ENCODE assay signal across 13 mouse cellular contexts in genomic region chr4:129510723-129511412, GRCm38 (mm10). TPM values are rescaled to one million over a fixed set of nuclear protein-coding genes. Genes with fewer than 3 reads are reported as not detected.
DNase-seq lines count a peak whose midpoint lies in the region; ATAC-seq lines count a peak whose summit lies in the region.
"Had no signal": no experiment of that assay in that cellular context is flagged by ENCODE, and none has a peak within 500 bp of the region (broad histone marks: within the 10 kb centered on the region; RNA-seq: fewer than 3 reads in every experiment).

No protein-coding gene starts in this region.

- H3K27me3 ChIP-seq in heart, embryonic 10.5 days (ENCODE audit: insufficient read depth, poor library complexity, severe bottlenecking): no peaks in the 10 kb centered on the region
- H3K27me3 ChIP-seq in heart, embryonic 12.5 days (replicated peaks): no peaks in the 10 kb centered on the region
- H3K27me3 ChIP-seq in embryonic facial prominence, embryonic 12.5 days: no peaks in the 10 kb centered on the region
- no peaks in the 10 kb centered on the region for H3K27me3 ChIP-seq in limb, embryonic 12.5 days

- H3K9me3 ChIP-seq in heart, embryonic 10.5 days: no peaks in the 10 kb centered on the region
- H3K9me3 ChIP-seq in heart, embryonic 12.5 days (replicated peaks): no peaks in the 10 kb centered on the region
- no peaks in the 10 kb centered on the region for H3K9me3 ChIP-seq in embryonic facial prominence, embryonic 12.5 days
- no peaks in the 10 kb centered on the region for H3K9me3 ChIP-seq in limb, embryonic 12.5 days

- 57% methylated on average over 6 of the region's 6 CpGs for WGBS in heart, embryonic 10.5 days
- WGBS in heart, embryonic 12.5 days: 64% methylated on average over 6 of the region's 6 CpGs
- WGBS in embryonic facial prominence, embryonic 12.5 days: 34% methylated on average over 6 of the region's 6 CpGs
- WGBS in limb, embryonic 12.5 days: 65% methylated on average over 6 of the region's 6 CpGs

- peaks cover 48% of the 10 kb centered on the region for H3K4me1 ChIP-seq in heart, embryonic 10.5 days
- H3K4me1 ChIP-seq in heart, embryonic 12.5 days (replicated peaks): peaks cover 47% of the 10 kb centered on the region
- H3K4me1 ChIP-seq in embryonic facial prominence, embryonic 12.5 days: peaks cover 43% of the 10 kb centered on the region
- peaks cover 38% of the 10 kb centered on the region for H3K4me1 ChIP-seq in limb, embryonic 12.5 days (replicated peaks)

- H3K36me3 ChIP-seq in heart, embryonic 10.5 days: peaks cover 12% of the 10 kb centered on the region
- H3K36me3 ChIP-seq in heart, embryonic 12.5 days: peaks cover 10% of the 10 kb centered on the region
- H3K36me3 ChIP-seq in embryonic facial prominence, embryonic 12.5 days: peaks cover 10% of the 10 kb centered on the region; the same call in 1 of the 2 replicates
- H3K36me3 ChIP-seq in limb, embryonic 12.5 days: peaks cover 13% of the 10 kb centered on the region

- no peak overlapping the region for H3K4me3 ChIP-seq in heart, embryonic 10.5 days
- H3K4me3 ChIP-seq in heart, embryonic 12.5 days: no peak overlapping the region
- H3K4me3 ChIP-seq in embryonic facial prominence, embryonic 12.5 days: no peak overlapping the region
- no peak overlapping the region for H3K4me3 ChIP-seq in limb, embryonic 12.5 days (replicated peaks)

- peak overlapping the region; percentile 42 for H3K27ac ChIP-seq in heart, embryonic 10.5 days
- H3K27ac ChIP-seq in heart, embryonic 12.5 days (ENCODE audit: poor library complexity, severe bottlenecking): no peak overlapping the region
- peak overlapping the region; percentile 58; the same call in 1 of the 2 replicates for H3K27ac ChIP-seq in embryonic facial prominence, embryonic 12.5 days
- H3K27ac ChIP-seq in limb, embryonic 12.5 days: peak overlapping the region; percentile 56

- H3K4me2 ChIP-seq in heart, embryonic 12.5 days: no peak overlapping the region
- no peak overlapping the region for H3K4me2 ChIP-seq in embryonic facial prominence, embryonic 12.5 days (replicated peaks)
- H3K4me2 ChIP-seq in limb, embryonic 12.5 days: no peak overlapping the region
- H3K4me2 ChIP-seq: heart, embryonic 11.5 days had no signal

- ATAC-seq in heart, embryonic 12.5 days (ENCODE audit: insufficient number of reproducible peaks, low FRiP score): no peak
- no peak for ATAC-seq in embryonic facial prominence, embryonic 12.5 days (ENCODE audit: insufficient number of reproducible peaks, insufficient read depth, low FRiP score, low TSS enrichment)
- no peak for ATAC-seq in limb, embryonic 12.5 days (ENCODE audit: insufficient number of reproducible peaks, insufficient read depth, low FRiP score, low TSS enrichment, low read depth)
- no peak for ATAC-seq in megakaryocyte progenitor cell, adult 5-6 weeks (replicated peaks; ENCODE audit: poor library complexity)
- ATAC-seq: intestine, postnatal 0 days had no signal

- H3K9ac ChIP-seq in heart, embryonic 12.5 days: no peak overlapping the region
- H3K9ac ChIP-seq in embryonic facial prominence, embryonic 12.5 days: no peak overlapping the region
- no peak overlapping the region for H3K9ac ChIP-seq in limb, embryonic 12.5 days (replicated peaks)

- DNase-seq in heart, embryonic 10.5 days (ENCODE audit: low spot score): no peak
- peak; percentile 68 for DNase-seq in ES-CJ7 (ENCODE audit: low read depth, low spot score)
- DNase-seq in ovary, postnatal 36 days (ENCODE audit: low spot score): no peak
- no peak for DNase-seq in right cerebral cortex, postnatal 36 days (ENCODE audit: low spot score in 2 of 2)
- DNase-seq: B cell, adult 2 months had no signal

RNA-seq across cellular contexts. Expression of gene Marcksl1, which starts 2.5 kb away (rescaled TPM):
- polyA plus RNA-seq in heart, embryonic 10.5 days (2016; fragmentation: Nextera tagmentation; extraction: Ambion mirVana): 535 and 802 TPM in 2 replicates
- 515 and 518 TPM in 2 replicates for polyA plus RNA-seq in heart, embryonic 12.5 days (2016; fragmentation: Nextera tagmentation; extraction: Ambion mirVana)
- polyA plus RNA-seq in embryonic facial prominence, embryonic 12.5 days (2016; fragmentation: Nextera tagmentation; extraction: Ambion mirVana): 1,543 and 1,552 TPM in 2 replicates
- 1,451 and 1,538 TPM in 2 replicates for polyA plus RNA-seq in limb, embryonic 12.5 days (2016; fragmentation: Nextera tagmentation; extraction: Ambion mirVana)
- 56.8 and 62.3 TPM in 2 replicates for total RNA-seq in megakaryocyte progenitor cell, adult 5-6 weeks (2015)
- total RNA-seq in megakaryocyte progenitor cell, adult 5-6 weeks (2017): 37.5 and 43.9 TPM in 2 replicates

RNA-seq across cellular contexts. Expression of gene Fam229a, which starts 19.9 kb away (rescaled TPM):
- polyA plus RNA-seq in heart, embryonic 10.5 days (2016; fragmentation: Nextera tagmentation; extraction: Ambion mirVana): not detected in 2 replicates
- 0.32 TPM in 1 of 2 replicates, not detected in the other for polyA plus RNA-seq in heart, embryonic 12.5 days (2016; fragmentation: Nextera tagmentation; extraction: Ambion mirVana)
- 0.32 TPM in 1 of 2 replicates, not detected in the other for polyA plus RNA-seq in embryonic facial prominence, embryonic 12.5 days (2016; fragmentation: Nextera tagmentation; extraction: Ambion mirVana)
- polyA plus RNA-seq in limb, embryonic 12.5 days (2016; fragmentation: Nextera tagmentation; extraction: Ambion mirVana): not detected in 2 replicates
- total RNA-seq in megakaryocyte progenitor cell, adult 5-6 weeks (2015): not detected in 2 replicates
- total RNA-seq in megakaryocyte progenitor cell, adult 5-6 weeks (2017): not detected in 2 replicates
- total RNA-seq: liver, adult 2 months had no signal
- polyA plus RNA-seq: heart, embryonic 11.5 days had no signal

RNA-seq across cellular contexts. Expression of gene Tssk3, which starts 20.0 kb away (rescaled TPM):
- polyA plus RNA-seq in heart, embryonic 10.5 days (2016; fragmentation: Nextera tagmentation; extraction: Ambion mirVana): not detected in 2 replicates
- not detected in 2 replicates for polyA plus RNA-seq in heart, embryonic 12.5 days (2016; fragmentation: Nextera tagmentation; extraction: Ambion mirVana)
- not detected in 2 replicates for polyA plus RNA-seq in embryonic facial prominence, embryonic 12.5 days (2016; fragmentation: Nextera tagmentation; extraction: Ambion mirVana)
- polyA plus RNA-seq in limb, embryonic 12.5 days (2016; fragmentation: Nextera tagmentation; extraction: Ambion mirVana): not detected in 2 replicates
- total RNA-seq in megakaryocyte progenitor cell, adult 5-6 weeks (2015): not detected in 2 replicates
- not detected in 2 replicates for total RNA-seq in megakaryocyte progenitor cell, adult 5-6 weeks (2017)
- total RNA-seq: layer of hippocampus, postnatal 14 days; liver, adult 2 months had no signal
- polyA plus RNA-seq: heart, embryonic 11.5 days; intestine, postnatal 0 days; liver, adult 2 months had no signal

RNA-seq across cellular contexts. Expression of gene Hdac1, which starts 31.6 kb away (rescaled TPM):
- 201 and 237 TPM in 2 replicates for polyA plus RNA-seq in heart, embryonic 10.5 days (2016; fragmentation: Nextera tagmentation; extraction: Ambion mirVana)
- 140 and 146 TPM in 2 replicates for polyA plus RNA-seq in heart, embryonic 12.5 days (2016; fragmentation: Nextera tagmentation; extraction: Ambion mirVana)
- 246 and 251 TPM in 2 replicates for polyA plus RNA-seq in embryonic facial prominence, embryonic 12.5 days (2016; fragmentation: Nextera tagmentation; extraction: Ambion mirVana)
- polyA plus RNA-seq in limb, embryonic 12.5 days (2016; fragmentation: Nextera tagmentation; extraction: Ambion mirVana): 278 and 292 TPM in 2 replicates
- 114 and 119 TPM in 2 replicates for total RNA-seq in megakaryocyte progenitor cell, adult 5-6 weeks (2015)
- total RNA-seq in megakaryocyte progenitor cell, adult 5-6 weeks (2017): 58.5 and 79.7 TPM in 2 replicates

RNA-seq across cellular contexts. Expression of gene Bsdc1, which starts 49.5 kb away (rescaled TPM):
- polyA plus RNA-seq in heart, embryonic 10.5 days (2016; fragmentation: Nextera tagmentation; extraction: Ambion mirVana): 22.4 and 22.9 TPM in 2 replicates
- 25.6 and 26.8 TPM in 2 replicates for polyA plus RNA-seq in heart, embryonic 12.5 days (2016; fragmentation: Nextera tagmentation; extraction: Ambion mirVana)
- polyA plus RNA-seq in embryonic facial prominence, embryonic 12.5 days (2016; fragmentation: Nextera tagmentation; extraction: Ambion mirVana): 28.5 and 29.2 TPM in 2 replicates
- 24.6 and 24.9 TPM in 2 replicates for polyA plus RNA-seq in limb, embryonic 12.5 days (2016; fragmentation: Nextera tagmentation; extraction: Ambion mirVana)
- 14.4 and 14.6 TPM in 2 replicates for total RNA-seq in megakaryocyte progenitor cell, adult 5-6 weeks (2015)
- 23.1 and 24.8 TPM in 2 replicates for total RNA-seq in megakaryocyte progenitor cell, adult 5-6 weeks (2017)
